Mouse (Mus musculus): ENCODE data around the gene Dnajb7.

Dnajb7 gene

DNA sequence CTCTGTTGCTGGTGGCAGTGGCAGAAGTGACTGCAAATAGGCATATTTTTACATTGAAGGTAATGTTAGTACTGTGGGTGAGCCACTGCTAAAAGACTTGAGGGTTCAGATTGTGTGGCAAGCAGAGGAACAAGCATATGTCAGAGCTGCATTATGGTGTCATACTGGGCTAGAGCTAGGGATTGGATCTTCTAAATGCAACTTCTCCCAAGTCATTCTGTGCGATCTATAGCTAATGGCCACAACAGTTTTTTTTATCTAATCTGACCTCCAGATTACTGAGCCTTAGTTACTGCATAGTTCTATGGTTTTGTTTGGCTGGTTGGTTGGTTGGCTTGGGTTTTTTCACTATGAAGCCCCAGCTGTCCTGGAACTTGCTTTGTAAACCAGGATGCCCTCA, at the start of gene Dnajb7:
Dnajb7 (minus strand) TSS at position 101 of the 400 bp plus-strand sequence.
- DNase-seq, result no peak

DNA sequence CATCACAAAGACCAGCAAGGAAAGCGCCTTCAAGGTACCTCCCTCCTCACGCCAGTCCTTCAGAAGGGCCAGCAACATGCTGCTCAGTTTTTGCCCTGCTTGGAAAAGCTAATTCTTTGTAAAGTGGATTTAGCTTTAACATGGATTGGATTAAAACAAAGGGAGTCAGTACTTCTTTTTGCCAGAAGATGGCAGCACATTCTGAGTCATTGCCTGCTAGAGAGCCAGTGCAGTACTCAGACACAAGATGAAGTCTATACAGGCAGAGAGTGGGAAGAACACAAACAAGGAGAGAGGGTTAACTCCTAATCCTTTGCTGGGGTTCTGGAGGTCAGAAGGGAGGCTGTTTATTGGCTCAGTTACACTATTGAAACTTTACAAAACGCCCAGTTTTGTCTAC, 40.4 kb upstream of the Dnajb7 start:
- DNase-seq, result peak in 1 of 2 experiments; percentile 70

- no peak for DNase-seq
Measured at GRCm38 (mm10) chr15:81439236-81439635, 31.1 kb upstream of the Dnajb7 start.

DNA sequence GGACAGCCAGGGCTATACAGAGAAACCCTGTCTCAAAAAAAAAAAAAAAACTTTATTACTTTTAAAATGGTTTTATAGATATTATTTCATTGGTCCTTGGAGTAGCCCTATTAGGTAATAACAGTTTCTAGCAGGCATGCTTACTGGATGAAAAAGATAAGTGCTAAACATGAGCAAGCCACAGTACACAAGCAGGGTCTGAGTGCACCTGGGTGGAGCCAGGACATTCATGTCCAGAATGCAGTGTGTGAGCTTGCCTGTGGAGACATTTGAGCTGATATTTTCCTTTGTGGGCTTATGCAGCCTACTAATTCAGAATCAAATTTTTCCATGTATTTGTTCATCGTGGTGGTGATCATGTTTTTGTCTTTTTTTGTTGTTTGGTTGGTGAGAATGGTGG, 30.2 kb upstream of the Dnajb7 start:
- DNase-seq, result no peak

DNA sequence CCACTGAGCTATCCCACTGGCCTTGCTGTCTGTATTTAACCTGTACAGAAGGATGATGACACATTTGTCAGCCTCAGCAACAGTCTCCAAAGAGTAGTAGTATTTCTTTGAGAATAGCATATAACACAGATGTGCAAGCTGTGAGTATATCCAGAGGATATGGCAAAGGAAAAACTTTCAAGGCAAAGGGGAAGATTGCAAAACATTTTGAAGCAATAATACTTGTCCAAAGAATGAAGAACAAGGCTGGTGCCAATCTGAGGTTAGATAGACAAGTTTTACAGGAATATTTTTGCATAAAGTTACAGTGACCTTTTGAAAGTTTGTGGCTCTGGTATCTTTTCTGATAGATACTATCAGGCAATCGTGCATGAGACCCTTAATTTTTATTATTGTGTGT, 23.1 kb upstream of the Dnajb7 start:
- no peak for DNase-seq

- DNase-seq, result no peak
Measured at GRCm38 (mm10) chr15:81427947-81428346, 19.8 kb upstream of the Dnajb7 start.

GRCm38 (mm10) chr15:81425311-81425710, 17.2 kb upstream of the Dnajb7 start:
- no peak for DNase-seq

DNA sequence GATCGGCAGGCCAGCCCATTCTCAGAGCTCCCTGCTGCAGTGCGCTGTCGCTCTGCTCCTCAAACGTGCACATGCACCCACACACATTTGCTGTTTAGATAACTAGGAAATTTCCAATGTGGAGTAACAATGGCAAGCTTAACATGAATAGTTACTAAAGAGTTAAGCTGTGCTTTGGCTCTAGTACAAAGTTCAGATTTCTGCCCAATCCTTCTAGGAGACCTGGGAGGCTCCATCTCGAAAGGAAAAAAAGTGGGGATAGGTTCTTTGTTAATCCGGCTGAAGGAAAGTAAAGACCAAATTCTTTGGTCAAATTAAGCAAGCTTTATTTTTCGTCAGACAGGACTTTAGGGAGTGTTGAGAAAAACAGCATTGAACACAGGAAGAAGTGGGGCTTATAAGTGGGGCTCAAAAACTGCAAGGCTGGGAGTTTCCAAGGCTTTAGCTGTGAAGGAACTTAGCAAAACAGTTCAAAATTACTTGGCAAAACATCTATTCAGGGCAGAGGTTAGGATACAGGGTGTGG, 14.1 kb upstream of the Dnajb7 start:
- no peak for DNase-seq

GRCm38 (mm10) chr15:81421454-81421853, 13.4 kb upstream of the Dnajb7 start:
- no peak for DNase-seq

DNA sequence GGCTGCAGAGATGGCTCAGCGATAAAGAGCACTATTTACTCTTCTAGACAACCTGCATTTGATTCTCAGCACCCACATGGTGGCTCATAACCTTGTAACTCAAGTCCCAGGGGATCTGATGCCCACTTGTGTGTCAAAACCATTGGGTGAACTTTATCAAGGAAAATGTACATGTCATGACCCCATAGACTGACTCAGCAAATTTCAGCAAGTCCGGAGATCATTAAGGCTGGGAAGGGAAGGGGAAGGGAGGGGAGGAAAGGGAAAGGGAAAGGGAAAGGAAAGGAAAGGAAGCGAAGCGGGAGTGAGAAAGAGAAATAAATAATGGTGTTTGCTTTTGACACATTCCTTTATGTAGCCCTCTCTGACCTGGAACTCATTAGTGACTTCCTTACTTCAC, 10.0 kb upstream of the Dnajb7 start:
- no peak for DNase-seq

- peak; percentile 78 to 84 for DNase-seq
Measured at GRCm38 (mm10) chr15:81416763-81417310, 8.7 kb upstream of the Dnajb7 start.

GRCm38 (mm10) chr15:81405008-81405407, 3.1 kb downstream of the Dnajb7 start:
- DNase-seq, result no peak

GRCm38 (mm10) chr15:81399638-81400315, 8.3 kb downstream of the Dnajb7 start, which contains the start of the genes St13 and Xpnpep3:
Gene St13, minus strand, starts transcription at chr15:81400077.
Gene Xpnpep3, plus strand, starts transcription at chr15:81400138.
- peak; percentile 98 for DNase-seq

DNA sequence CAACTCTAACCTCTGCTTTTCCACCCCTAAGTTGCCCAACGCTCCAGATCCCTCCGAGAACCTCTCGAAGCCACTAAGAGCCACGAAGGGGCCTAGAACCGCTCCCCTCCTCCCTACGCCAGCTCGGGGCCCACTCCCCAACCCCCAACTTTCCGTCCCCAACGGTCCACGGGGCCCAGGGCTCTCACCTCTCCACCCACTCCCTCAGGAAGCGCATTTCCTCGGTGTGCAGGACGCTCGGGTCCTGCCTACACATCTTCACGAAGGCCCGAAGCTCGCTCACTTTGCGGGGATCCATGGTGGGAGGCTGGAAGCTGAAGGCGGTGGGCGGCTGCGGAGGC, 8.8 kb downstream of the Dnajb7 start:
- DNase-seq, result no peak

DNA sequence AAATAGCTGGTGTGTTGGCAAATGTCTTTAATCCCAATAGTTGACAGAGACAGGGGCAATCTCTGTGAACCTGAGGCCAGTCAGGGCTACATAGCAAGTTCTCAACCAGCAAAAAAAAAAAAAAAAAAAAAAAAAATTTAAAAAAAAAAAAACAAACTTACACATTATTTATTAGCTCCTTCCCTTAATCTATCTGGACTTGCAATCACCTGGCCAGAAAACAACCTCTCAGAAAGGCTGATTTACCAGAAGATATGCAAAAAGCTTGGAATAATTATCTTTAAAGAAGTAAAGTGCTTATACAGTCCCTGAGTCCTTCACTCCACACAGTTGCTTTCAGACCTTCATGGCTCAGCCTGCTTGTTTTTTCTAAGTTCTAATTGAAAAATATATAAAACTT, 9.9 kb downstream of the Dnajb7 start:
- no peak for DNase-seq

- DNase-seq, result no peak
Measured at GRCm38 (mm10) chr15:81394211-81394915, 13.7 kb downstream of the Dnajb7 start.

GRCm38 (mm10) chr15:81392997-81393396, 15.1 kb downstream of the Dnajb7 start:
- DNase-seq, result peak; percentile 43 to 49

DNA sequence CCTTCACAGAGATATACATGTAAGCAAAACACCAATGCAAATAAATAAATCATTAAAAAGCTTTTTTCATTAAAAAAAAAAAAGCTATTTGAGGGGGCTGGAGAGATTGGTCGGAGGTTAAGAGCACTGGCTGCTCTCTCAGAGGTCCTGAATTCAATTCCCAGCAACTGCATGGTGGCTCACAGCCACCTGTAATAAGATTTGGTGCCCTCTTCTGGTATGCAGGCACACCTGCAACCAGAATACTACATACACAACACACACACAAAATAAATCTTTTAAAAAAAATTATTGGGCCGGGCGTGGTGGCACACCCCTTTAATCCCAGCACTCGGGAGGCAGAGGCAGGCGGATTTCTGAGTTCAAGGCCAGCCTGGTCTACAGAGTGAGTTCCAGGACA, 21.8 kb downstream of the Dnajb7 start:
- no peak for DNase-seq

DNA sequence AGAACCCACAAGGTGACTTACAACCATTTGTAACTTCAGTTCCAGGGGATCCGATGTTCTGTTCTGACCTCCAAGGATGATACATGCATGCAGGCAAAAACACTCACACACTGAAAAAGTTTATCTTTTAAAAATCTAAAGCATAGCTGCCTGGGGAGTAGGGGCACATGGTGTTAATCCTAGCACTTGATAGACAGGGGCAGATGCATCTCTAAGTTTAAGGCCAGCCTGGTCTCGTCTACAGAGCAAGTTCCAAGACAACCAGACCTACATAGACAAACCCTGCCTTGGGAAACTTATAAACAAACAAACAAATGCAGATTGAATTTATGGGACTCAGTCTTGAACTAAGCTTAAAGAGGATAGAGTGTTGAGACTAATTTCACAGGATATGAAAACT, 29.3 kb downstream of the Dnajb7 start:
- no peak for DNase-seq

- no peak for DNase-seq
Measured at GRCm38 (mm10) chr15:81374621-81375020, 33.5 kb downstream of the Dnajb7 start.

GRCm38 (mm10) chr15:81370356-81370755, 37.7 kb downstream of the Dnajb7 start:
- DNase-seq, result no peak

- no peak for DNase-seq
Measured at GRCm38 (mm10) chr15:81368601-81369000, 39.5 kb downstream of the Dnajb7 start.

DNA sequence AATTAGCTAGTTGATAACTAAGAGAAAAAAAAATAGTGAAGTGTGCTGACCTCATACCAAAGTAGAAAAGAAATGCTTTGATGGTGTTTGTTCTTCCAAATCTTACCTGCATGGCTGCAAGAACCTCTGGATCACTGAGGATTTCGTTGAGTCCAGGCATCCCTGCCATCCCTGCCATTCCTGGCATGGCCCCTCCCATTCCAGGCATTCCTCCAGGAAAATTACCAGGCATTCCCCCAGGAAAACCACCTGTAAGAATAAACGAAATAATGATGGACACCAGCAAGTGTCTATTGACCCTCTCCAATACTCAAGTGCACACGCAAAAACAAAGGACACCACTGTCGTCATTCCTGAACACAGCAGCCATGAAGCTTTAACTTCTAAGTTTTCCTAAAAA, 41.9 kb downstream of the Dnajb7 start:
- no peak for DNase-seq

DNA sequence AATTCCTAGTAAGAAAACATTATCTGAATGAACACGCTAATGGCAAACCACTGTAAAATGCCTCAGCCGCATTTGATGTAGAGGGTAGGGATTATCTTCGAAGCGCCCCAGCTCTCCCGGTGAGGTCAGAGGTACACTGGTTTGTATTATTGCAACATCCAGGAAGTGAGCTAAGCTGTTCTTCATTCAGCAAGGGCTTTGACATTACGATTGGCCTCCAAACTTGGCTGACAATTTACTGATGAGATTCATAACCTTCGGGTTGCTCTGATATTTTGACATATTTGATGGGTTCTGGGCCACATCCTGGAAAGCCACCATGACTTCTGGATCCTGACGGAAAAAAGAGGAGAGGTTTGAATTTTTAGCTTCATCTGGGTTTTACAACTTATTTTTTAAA, 42.9 kb downstream of the Dnajb7 start:
- DNase-seq, result no peak

Data from lung, postnatal 4 days (tissue).